ENCODE assay signal across 26 mouse cellular contexts in the genomic region with DNA sequence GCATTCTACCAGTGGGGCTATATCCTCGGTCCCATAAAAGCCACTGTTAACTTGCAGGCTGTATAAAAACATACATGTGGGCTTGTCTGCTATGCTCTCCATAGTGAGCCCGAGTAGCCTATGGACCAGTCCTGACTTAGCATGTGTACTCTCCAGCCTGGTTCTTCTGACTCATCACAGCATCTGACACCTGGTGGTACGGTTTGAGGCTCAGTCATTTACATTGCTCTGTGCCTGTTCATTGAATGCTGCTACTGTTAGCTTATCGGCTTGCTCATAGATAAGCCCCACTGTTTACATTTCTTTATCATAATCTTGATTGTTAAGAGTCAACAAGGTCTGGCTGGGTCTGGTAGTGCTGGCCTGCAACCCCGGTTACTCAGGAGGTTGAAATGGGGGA. TPM values are rescaled to one million over a fixed set of nuclear protein-coding genes. Genes with fewer than 3 reads are reported as not detected.
A peak's percentile ranks its signal among the peaks of the same experiment; 100 is the strongest.
DNase-seq lines count a peak whose midpoint lies in the region; ATAC-seq and TF ChIP-seq lines count a peak whose summit lies in the region.
"Had no signal": no experiment of that assay in that cellular context is flagged by ENCODE, and none has a peak within 500 bp of the region (broad histone marks: within the 10 kb centered on the region; RNA-seq: fewer than 3 reads in every experiment).

No protein-coding gene starts in this region.

- no peaks in the 10 kb centered on the region for H3K9me3 ChIP-seq in liver, embryonic 14.5 days (ENCODE audit: control insufficient read depth, low read length)
- no peaks in the 10 kb centered on the region for H3K9me3 ChIP-seq in liver, postnatal 0 days (ENCODE audit: low read length)
- no peaks in the 10 kb centered on the region for H3K9me3 ChIP-seq in stomach, embryonic 15.5 days
- no peaks in the 10 kb centered on the region for H3K9me3 ChIP-seq in kidney, embryonic 15.5 days (replicated peaks)
- H3K9me3 ChIP-seq: embryonic facial prominence, embryonic 10.5 days; forebrain, embryonic 10.5 days; heart, embryonic 13.5 days; liver, embryonic 15.5 days; megakaryocyte, embryonic 14.5 days; midbrain, embryonic 13.5 days had no signal

- peak; percentile 27; the same call in 1 of the 2 replicates for ATAC-seq in liver, embryonic 14.5 days (ENCODE audit: insufficient read depth)
- ATAC-seq in liver, postnatal 0 days = no peak
- ATAC-seq in stomach, embryonic 15.5 days (ENCODE audit: insufficient read depth, low FRiP score, low read depth) = peak; percentile 82
- no peak for ATAC-seq in kidney, embryonic 15.5 days (replicated peaks; ENCODE audit: low FRiP score)
- ATAC-seq: forebrain, embryonic 16.5 days; hindbrain, postnatal 0 days; midbrain, embryonic 13.5 days; Patski had no signal

- TF ChIP-seq CTCF in liver, embryonic 14.5 days (IDR thresholded peaks at IDR 0.05; ENCODE audit: low read depth) = 0 out of 2 replicates have a peak, but pooled peaks have one; percentile 16
- TF ChIP-seq CTCF in liver, postnatal 0 days (IDR thresholded peaks at IDR 0.05; ENCODE audit: low read depth) = no peak
- no peak for TF ChIP-seq CTCF in thymus, adult 2 months (IDR thresholded peaks at IDR 0.05; ENCODE audit: borderline replicate concordance, control insufficient read depth, extremely low read depth, insufficient read depth, low read length, poor library complexity)

- 64% methylated on average over 5 of the region's 5 CpGs for WGBS in liver, embryonic 14.5 days (ENCODE audit: insufficient replicate concordance)
- WGBS in liver, postnatal 0 days (ENCODE audit: insufficient replicate concordance) = 57% methylated on average over 5 of the region's 5 CpGs
- WGBS in stomach, embryonic 15.5 days = 38% methylated on average over 5 of the region's 5 CpGs
- WGBS in thymus, adult 2 months = 97% methylated on average over 5 of the region's 5 CpGs
- WGBS in kidney, embryonic 15.5 days = 86% methylated on average over 5 of the region's 5 CpGs

- no peaks in the 10 kb centered on the region for H3K27me3 ChIP-seq in liver, embryonic 14.5 days (ENCODE audit: control insufficient read depth, insufficient read depth, low read length)
- H3K27me3 ChIP-seq in liver, postnatal 0 days (ENCODE audit: insufficient read depth, low read length) = no peaks in the 10 kb centered on the region
- no peaks in the 10 kb centered on the region for H3K27me3 ChIP-seq in stomach, embryonic 15.5 days (replicated peaks)
- H3K27me3 ChIP-seq in thymus, adult 2 months (ENCODE audit: control insufficient read depth, insufficient read depth, low read length) = no peaks in the 10 kb centered on the region
- H3K27me3 ChIP-seq in kidney, embryonic 15.5 days = no peaks in the 10 kb centered on the region
- H3K27me3 ChIP-seq: heart, embryonic 13.5 days; liver, embryonic 15.5 days; midbrain, embryonic 13.5 days; Patski had no signal

- no peak for TF ChIP-seq EP300 in liver, embryonic 14.5 days (IDR thresholded peaks at IDR 0.05; ENCODE audit: low read depth)
- no peak for TF ChIP-seq EP300 in liver, postnatal 0 days (IDR thresholded peaks at IDR 0.05; ENCODE audit: low read depth)

- peaks cover 0 to 19% of the 10 kb centered on the region in 2 experiments; a peak in 2 of 4 replicates for H3K4me1 ChIP-seq in liver, embryonic 14.5 days (replicated peaks; ENCODE audit: control insufficient read depth in 2 of 2, insufficient read depth in 2 of 2, low read length in 1 of 2)
- H3K4me1 ChIP-seq in liver, postnatal 0 days (ENCODE audit: insufficient read depth) = peaks cover 34% of the 10 kb centered on the region
- H3K4me1 ChIP-seq in stomach, embryonic 15.5 days = peaks cover 24% of the 10 kb centered on the region; the same call in 1 of the 2 replicates
- no peaks in the 10 kb centered on the region for H3K4me1 ChIP-seq in thymus, adult 2 months (replicated peaks; ENCODE audit: control insufficient read depth, insufficient read depth, low read length)
- H3K4me1 ChIP-seq in kidney, embryonic 15.5 days = peaks cover 11% of the 10 kb centered on the region

- H3K4me3 ChIP-seq in liver, embryonic 14.5 days (ENCODE audit: insufficient read depth in 1 of 2, low read depth in 2 of 2, low read length in 2 of 2) = no peak overlapping the region
- H3K4me3 ChIP-seq in liver, postnatal 0 days (ENCODE audit: low read depth, low read length) = no peak overlapping the region
- no peak overlapping the region for H3K4me3 ChIP-seq in stomach, embryonic 15.5 days (replicated peaks)
- H3K4me3 ChIP-seq in thymus, adult 2 months (ENCODE audit: control insufficient read depth, insufficient read depth, low read length) = no peak overlapping the region
- no peak overlapping the region for H3K4me3 ChIP-seq in kidney, embryonic 15.5 days (replicated peaks)
- H3K4me3 ChIP-seq: embryonic facial prominence, embryonic 10.5 days; forebrain, embryonic 10.5 days; heart, adult 2 months; heart, embryonic 13.5 days; liver, embryonic 15.5 days; megakaryocyte, embryonic 14.5 days; midbrain, embryonic 13.5 days had no signal

- no peak overlapping the region for H3K27ac ChIP-seq in liver, embryonic 14.5 days
- H3K27ac ChIP-seq in liver, postnatal 0 days (ENCODE audit: low read depth) = no peak overlapping the region
- H3K27ac ChIP-seq in stomach, embryonic 15.5 days = no peak overlapping the region
- H3K27ac ChIP-seq in thymus, adult 2 months (ENCODE audit: control insufficient read depth, insufficient read depth, low read length) = no peak overlapping the region
- no peak overlapping the region for H3K27ac ChIP-seq in kidney, embryonic 15.5 days
- H3K27ac ChIP-seq: embryonic facial prominence, embryonic 10.5 days; forebrain, embryonic 10.5 days; heart, adult 2 months; heart, embryonic 13.5 days; hindbrain, postnatal 0 days; liver, embryonic 15.5 days; midbrain, embryonic 13.5 days had no signal

- no peak overlapping the region for H3K4me2 ChIP-seq in liver, embryonic 14.5 days (ENCODE audit: low read depth)
- no peak overlapping the region for H3K4me2 ChIP-seq in liver, postnatal 0 days (ENCODE audit: low read depth, low read length)
- no peak overlapping the region for H3K4me2 ChIP-seq in stomach, embryonic 15.5 days
- no peak overlapping the region for H3K4me2 ChIP-seq in kidney, embryonic 15.5 days
- H3K4me2 ChIP-seq: heart, embryonic 13.5 days; liver, embryonic 15.5 days; midbrain, embryonic 13.5 days had no signal

- no peaks in the 10 kb centered on the region for H3K36me3 ChIP-seq in liver, embryonic 14.5 days (replicated peaks; ENCODE audit: control insufficient read depth, insufficient read depth, low read depth)
- H3K36me3 ChIP-seq in liver, postnatal 0 days (replicated peaks; ENCODE audit: insufficient read depth, low read length) = no peaks in the 10 kb centered on the region
- H3K36me3 ChIP-seq in stomach, embryonic 15.5 days = no peaks in the 10 kb centered on the region
- H3K36me3 ChIP-seq in thymus, adult 2 months (ENCODE audit: control insufficient read depth, insufficient read depth, low read length) = no peaks in the 10 kb centered on the region
- H3K36me3 ChIP-seq in kidney, embryonic 15.5 days = no peaks in the 10 kb centered on the region
- H3K36me3 ChIP-seq: embryonic facial prominence, embryonic 10.5 days; heart, embryonic 13.5 days; liver, embryonic 15.5 days; midbrain, embryonic 13.5 days had no signal

- no peak overlapping the region for H3K9ac ChIP-seq in liver, embryonic 14.5 days (replicated peaks)
- no peak overlapping the region for H3K9ac ChIP-seq in liver, postnatal 0 days (replicated peaks)
- no peak overlapping the region for H3K9ac ChIP-seq in stomach, embryonic 15.5 days
- H3K9ac ChIP-seq in kidney, embryonic 15.5 days = no peak overlapping the region
- H3K9ac ChIP-seq: heart, embryonic 13.5 days; liver, embryonic 15.5 days; midbrain, embryonic 13.5 days had no signal

- TF ChIP-seq POLR2A in thymus, adult 2 months (IDR thresholded peaks at IDR 0.05; ENCODE audit: control insufficient read depth, extremely low read depth, insufficient read depth, low read length, poor library complexity) = no peak

- no peak for DNase-seq in liver, embryonic 14.5 days (ENCODE audit: low read depth in 3 of 3, low spot score in 3 of 3)
- DNase-seq in liver, postnatal 0 days = no peak
- peak; percentile 34 for DNase-seq in urinary bladder, postnatal 36 days (ENCODE audit: low spot score in 2 of 2)
- DNase-seq in urinary bladder, postnatal 10 days (ENCODE audit: low spot score) = no peak
- DNase-seq in thymus, adult 2 months = no peak
- DNase-seq: cerebellum, adult 11 months; cerebellum, adult 9-11 months; gastrocnemius, postnatal 14 days; heart, adult 2 months; heart, postnatal 14 days; kidney, adult 9 months; kidney, postnatal 25 days; layer of hippocampus, postnatal 36 days; lung, postnatal 36 days; thymus, adult 18-20 months had no signal

RNA-seq across cellular contexts. Expression of a gene that starts 27.0 kb away (rescaled TPM):
- polyA plus RNA-seq in liver, embryonic 14.5 days (2012; rRNA removed) = 36.7 and 52.9 TPM in 2 replicates
- 43.5 and 49.5 TPM in 2 replicates for polyA plus RNA-seq in liver, embryonic 14.5 days (2014; fragmentation: Nextera tagmentation; extraction: Ambion mirVana)
- polyA plus RNA-seq in liver, postnatal 0 days (2015; fragmentation: Nextera tagmentation; extraction: Ambion mirVana) = 57.7 and 58.2 TPM in 2 replicates
- 103 and 105 TPM in 2 replicates for polyA plus RNA-seq in stomach, embryonic 15.5 days (2015; fragmentation: Nextera tagmentation; extraction: Ambion mirVana)
- polyA plus RNA-seq in thymus, adult 2 months (2012; rRNA removed) = 781 and 799 TPM in 2 replicates
- polyA plus RNA-seq in kidney, embryonic 15.5 days (2015; fragmentation: Nextera tagmentation; extraction: Ambion mirVana) = 102 TPM in 2 replicates

RNA-seq across cellular contexts. Expression of a gene that starts 35.3 kb away (rescaled TPM):
- polyA plus RNA-seq in liver, embryonic 14.5 days (2012; rRNA removed) = 16.2 and 21.9 TPM in 2 replicates
- 24.2 and 26.2 TPM in 2 replicates for polyA plus RNA-seq in liver, embryonic 14.5 days (2014; fragmentation: Nextera tagmentation; extraction: Ambion mirVana)
- polyA plus RNA-seq in liver, postnatal 0 days (2015; fragmentation: Nextera tagmentation; extraction: Ambion mirVana) = 109 and 110 TPM in 2 replicates
- 63.7 and 66.1 TPM in 2 replicates for polyA plus RNA-seq in stomach, embryonic 15.5 days (2015; fragmentation: Nextera tagmentation; extraction: Ambion mirVana)
- 11.9 and 15.4 TPM in 2 replicates for polyA plus RNA-seq in thymus, adult 2 months (2012; rRNA removed)
- polyA plus RNA-seq in kidney, embryonic 15.5 days (2015; fragmentation: Nextera tagmentation; extraction: Ambion mirVana) = 38.8 and 41.4 TPM in 2 replicates

Comparison
In these comparisons a context has a peak if more than half of its experiments do, and no peak if none do; other contexts are left out.
1. ATAC-seq: peak in liver, embryonic 14.5 days (single experiment) and stomach, embryonic 15.5 days (single experiment); none in liver, postnatal 0 days (single experiment) and kidney, embryonic 15.5 days (single experiment).
2. DNase-seq: peak in urinary bladder, postnatal 36 days (2 of 2); none in liver, embryonic 14.5 days (0 of 3), liver, postnatal 0 days (single experiment), urinary bladder, postnatal 10 days (single experiment) and thymus, adult 2 months (single experiment).